Mouse (Mus musculus) MEL (cell line): ENCODE measurements around the gene Olfr325.

Experiments
- BHLHE40 ChIP-seq: IDR thresholded peaks from 2 replicates; pipeline ENCODE4 v1.6.1; 2012; ENCODE audit warnings: low read depth, mild to moderate bottlenecking, inconsistent platforms, low read length, improper control_type of control experiment, borderline replicate concordance
- GABPA ChIP-seq: IDR thresholded peaks from 2 replicates; pipeline ENCODE4 v1.6.1; 2012; ENCODE audit warnings: low read depth, mild to moderate bottlenecking, inconsistent platforms, low read length, improper control_type of control experiment, moderate library complexity
- MAX ChIP-seq: IDR thresholded peaks from 2 replicates; pipeline ENCODE4 v1.6.1; 2011; ENCODE audit warnings: low read length, improper control_type of control experiment
- POLR2A ChIP-seq, 2 experiments: IDR thresholded peaks; 2 replicates each; pipeline ENCODE4 v1.6.1; 2011 to 2012; ENCODE audit warnings: low read length in 2 of 2, mild to moderate bottlenecking in 2 of 2, control low read depth in 1 of 2, improper control_type of control experiment in 1 of 2, low read depth in 1 of 2, moderate library complexity in 1 of 2; ENCODE audit not compliant: control insufficient read depth in 1 of 2, insufficient read depth in 1 of 2, poor library complexity in 1 of 2
- ZNF384 ChIP-seq: IDR thresholded peaks from 2 replicates; pipeline ENCODE4 v1.6.1; 2012; ENCODE audit warnings: low read depth, mild to moderate bottlenecking, inconsistent platforms, low read length, improper control_type of control experiment

GRCm38 (mm10) chr11:58587898-58588348 lies 10.4 kb downstream of the Olfr325 start:
- TF ChIP-seq MAX (no peak), ZNF384 (no peak), BHLHE40 (no peak), POLR2A (IDR thresholded peaks at IDR 0.05; ENCODE audit: control insufficient read depth in 1 of 2, insufficient read depth in 1 of 2, low read depth in 1 of 2, low read length in 2 of 2, poor library complexity in 1 of 2) (no peak), GABPA (no peak)
